Mouse (Mus musculus) left cerebral cortex, adult 11 months (tissue): ENCODE measurements around the gene Vps36.
A peak's percentile ranks its signal among the peaks of the same experiment; 100 is the strongest.

Experiments used
- DNase-seq: peaks from one replicate; pipeline ENCODE4 v3.0.0; 2022; ENCODE audit warnings: low spot score

Gene Vps36

DNA sequence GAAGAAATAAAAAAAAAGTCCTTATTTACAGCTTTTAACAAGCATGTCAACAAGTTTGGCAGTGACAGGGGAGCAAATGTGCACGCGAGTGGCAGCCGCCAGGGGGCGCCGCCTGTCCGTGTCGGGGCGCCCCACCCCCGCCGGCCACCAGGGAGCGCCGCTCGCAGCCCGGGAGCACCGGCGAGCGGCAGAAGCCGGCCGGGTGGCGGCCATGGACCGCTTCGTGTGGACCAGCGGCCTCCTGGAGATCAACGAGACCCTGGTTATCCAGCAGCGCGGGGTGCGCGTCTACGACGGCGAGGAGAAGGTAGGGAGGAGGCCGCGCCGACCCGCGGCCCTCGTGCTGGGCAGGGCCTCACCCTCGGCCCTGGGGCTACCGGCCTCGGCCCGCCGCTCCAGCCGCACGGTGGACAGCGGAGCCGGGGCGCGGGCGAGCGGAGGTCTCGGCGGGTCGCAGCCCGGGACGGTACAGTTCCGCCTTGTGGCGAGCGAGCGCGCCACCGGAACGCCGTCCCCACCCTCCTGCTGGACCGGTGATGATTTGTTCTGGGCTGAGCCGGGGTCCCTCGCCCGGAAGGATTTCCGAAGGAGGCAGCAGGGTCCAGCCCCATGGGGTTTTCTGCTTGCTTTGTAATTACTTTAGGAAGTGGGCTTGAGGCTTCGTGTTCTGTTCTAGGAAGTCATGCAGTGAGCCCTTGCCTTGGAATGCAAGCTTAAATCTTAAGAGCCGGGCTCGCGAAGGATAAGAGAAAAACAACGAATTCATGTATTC is at the start of gene Vps36:
Gene Vps36, plus strand, starts transcription at position 150 of the 772 bp plus-strand sequence.
- DNase-seq: peak; percentile 77

DNA sequence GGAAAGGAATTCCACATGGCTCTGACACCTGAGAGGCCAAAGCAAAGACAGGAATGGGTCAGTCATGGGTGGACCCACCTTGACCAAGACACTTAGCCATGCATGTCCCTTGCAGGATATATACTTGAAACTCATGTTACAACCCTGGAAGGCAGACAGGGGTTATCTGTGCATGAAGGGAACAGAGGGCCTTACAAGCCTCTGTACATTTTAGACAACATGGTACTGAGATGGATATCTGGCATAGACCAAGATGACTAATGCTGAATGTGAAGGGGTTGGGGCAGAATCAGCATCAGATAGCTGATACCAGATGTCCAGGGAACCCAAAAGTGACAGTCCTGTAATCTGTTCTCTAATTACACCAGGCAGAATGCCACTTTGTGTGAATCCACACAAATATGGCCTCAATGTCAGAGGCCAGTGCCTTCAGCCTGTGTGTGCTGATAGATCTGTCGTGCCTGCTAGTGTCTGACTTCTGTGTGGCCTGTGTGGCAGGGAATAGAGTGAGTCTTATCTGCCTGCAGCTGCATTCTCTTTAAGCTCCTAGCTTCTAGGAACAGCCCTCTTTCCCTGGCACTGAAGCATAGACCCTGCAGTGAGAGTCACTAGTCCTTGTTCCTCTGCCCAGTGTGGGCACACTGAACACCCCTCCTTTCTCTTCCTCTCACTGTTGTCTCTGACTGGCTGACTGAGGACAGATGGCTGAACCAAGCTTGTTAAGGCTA is 48.7 kb upstream of the Vps36 start:
- no peak for DNase-seq

DNA sequence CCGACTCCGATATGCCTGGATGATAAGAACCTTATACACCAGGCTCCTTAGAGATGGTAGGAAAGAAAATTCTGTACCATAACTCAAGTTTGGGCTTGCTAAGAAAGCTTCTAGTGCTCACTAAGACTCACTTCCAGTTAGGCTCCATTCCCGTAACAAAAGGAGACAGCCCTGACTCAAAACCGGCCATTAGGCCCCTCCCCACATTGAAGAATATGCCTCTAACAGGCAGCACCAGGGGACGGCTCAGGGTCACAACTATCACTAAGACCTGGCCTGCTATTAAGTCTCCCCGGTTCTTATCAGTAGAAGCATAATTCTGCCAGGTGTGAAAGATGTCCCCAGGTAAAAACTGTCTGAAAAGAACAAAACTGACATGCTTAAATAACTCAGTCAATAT is 46.8 kb upstream of the Vps36 start:
- no peak for DNase-seq

DNA sequence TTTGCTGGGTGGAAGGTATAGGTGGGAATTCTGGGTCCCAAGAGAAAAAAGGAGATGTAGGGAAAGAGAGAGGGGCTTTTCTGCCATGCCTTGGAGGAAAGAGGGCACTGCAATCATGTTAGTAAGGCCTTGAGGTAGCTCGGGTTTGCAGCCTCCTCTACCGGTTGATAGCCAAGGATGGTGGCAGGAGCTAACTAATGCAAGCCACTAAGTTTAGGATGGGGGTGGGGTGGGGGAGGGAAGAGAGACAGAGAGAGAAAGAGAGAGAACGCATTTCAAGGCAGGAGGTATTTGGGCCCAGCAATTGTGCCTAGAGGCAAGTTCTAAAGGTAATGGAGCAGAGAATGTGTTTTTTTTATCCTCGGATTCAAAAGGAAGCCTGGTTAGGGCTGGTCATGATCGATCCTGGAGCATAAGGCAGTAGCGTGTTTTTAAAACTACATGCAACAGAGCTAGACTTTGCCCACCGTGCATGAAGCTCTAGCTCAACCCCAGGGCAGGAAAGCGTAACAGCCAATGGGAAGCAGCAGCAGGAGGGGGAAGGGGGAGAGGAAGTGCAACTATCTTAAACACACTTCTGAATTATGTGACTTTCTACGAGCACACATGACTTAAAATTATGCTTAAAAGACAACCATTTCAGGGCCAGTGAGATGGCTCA is 44.8 kb upstream of the Vps36 start:
- DNase-seq: no peak

DNA sequence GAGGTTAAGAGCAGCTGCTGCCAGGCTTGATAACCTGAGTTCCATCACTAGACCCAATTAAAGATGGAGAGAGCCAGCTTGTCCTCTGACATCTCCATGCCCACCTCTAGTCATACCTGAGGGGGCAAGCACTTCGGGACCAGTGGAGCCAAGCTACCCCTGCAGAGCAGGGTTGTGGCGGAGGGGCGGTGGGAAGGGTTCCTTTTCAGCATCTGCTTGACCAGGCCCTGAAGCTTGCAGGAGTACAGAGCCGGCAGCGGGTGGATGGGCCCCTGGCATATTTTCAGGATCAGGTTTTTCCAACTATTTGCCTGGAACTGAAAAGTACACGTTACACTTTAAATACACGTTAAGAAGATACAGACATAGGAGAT is 44.3 kb upstream of the Vps36 start:
- DNase-seq: no peak

DNA sequence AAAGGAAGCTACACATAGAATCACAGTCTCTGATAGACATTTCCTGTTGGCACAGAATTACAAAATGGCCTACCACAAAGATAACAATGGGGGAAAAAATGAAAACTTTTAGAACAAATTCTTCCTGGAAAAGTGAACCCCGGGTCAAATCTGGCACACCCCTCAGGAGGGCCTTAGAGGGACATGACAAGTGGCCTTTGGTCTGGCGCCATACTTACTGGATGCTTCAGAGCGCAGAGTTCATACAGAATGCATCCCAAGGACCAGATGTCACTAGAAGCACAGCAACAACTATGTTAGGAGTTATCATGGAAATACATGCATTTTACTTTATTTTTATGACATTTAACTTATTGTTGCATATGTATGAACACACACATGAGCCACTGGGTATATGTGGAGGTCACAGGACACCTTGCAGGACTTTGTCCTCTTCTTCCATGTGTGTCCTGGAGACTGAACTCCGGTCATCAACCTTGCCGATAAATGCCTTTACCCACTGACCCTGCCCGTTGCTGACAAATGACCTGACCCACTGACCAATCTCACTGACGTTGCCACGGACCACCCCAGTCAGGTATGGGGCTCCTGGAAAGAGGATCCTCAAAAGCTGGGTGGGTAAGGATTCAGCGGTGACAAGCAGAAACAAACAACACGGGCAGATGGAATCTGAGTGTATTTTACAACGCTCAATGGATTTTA is 42.8 kb upstream of the Vps36 start:
- DNase-seq: no peak

DNA sequence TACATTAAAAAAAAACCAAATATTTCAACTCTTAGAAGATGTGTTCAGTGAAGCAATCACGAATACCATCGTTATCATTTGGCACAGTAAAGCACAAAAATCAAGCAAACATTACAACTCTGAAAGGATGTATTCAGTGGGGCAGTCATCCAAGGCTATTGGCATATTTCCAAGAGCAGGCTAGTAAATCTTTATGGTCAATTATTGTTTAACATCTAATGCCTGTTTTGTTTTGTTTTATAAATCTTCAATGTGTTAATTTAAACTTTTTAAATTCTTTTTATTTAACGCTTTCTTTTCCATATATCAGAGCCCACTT is 42.3 kb upstream of the Vps36 start:
- no peak for DNase-seq

DNA sequence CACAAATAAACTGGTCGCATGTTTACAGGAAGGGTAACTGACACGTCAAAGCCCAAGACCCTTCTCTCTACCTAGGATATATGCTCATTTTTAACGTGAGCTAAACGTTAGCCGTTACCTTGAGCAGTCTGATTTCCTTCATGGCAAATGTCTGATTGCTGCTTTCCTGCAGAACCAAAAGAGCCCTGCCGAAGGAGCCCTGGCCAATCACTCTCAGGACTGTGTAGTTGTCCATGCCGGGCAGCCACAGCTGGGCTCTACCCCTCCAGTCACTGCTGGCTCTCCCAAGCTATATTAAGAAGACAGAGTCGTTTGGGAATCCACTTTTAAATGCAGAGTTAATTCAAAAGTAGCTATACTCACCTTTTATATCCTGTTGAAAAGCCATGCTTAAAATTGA is 30.4 kb upstream of the Vps36 start:
- no peak for DNase-seq

DNA sequence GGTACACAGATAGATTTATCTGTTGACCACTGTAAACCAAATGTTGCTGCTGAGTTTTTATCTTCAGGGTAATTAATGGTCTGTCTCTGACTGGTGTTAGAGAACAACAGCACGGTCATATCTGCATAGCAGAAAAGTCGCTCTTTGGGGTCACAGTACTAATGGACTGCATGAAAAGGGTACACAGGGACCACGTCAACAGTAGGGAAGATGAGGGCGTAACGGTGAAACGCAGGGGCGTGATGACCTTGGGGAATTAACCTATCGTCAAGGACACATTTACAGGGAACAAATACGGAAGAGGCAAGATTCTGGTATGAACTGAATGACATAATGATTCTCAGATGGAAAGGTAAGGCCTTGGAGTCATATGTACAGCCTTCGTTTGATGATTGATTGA is 28.2 kb upstream of the Vps36 start:
- DNase-seq: no peak

DNA sequence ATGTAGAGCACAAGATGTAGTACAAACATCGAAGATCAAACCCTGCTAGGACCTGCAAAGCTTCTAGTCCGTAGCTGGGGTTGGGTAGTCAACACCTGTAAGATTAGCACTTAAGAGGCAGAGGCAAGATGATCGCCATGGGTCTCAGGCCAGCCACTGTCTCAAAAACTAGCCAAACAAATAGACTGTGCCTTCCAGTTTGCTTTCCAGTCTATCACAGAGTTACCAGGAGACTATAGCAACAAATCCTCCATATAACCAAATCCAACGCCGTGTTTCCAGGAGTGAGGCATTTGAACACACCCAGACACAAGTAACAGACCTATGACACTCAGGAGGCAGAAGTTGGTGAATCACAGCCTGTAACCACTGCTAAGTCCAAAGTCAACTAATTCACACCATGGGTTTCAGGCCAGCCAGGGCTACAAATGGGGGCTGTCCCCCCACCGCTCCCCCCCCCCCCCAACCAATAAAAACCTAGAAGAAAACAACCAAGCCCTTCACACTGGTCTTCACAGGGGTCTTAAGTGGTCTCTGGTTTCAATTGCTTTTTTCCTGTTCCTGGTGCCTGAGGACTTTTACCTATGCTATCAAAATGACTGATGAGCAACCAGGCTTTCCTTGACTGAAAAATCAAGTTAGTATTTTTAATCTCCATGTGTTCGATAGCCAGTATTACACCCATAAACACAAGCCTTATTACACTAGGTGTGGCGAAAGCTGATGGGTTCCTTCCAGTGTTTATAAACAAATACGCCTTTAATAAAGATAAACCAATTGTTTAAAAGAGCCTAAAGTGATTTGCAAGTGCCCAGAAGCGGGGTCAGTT is 27.1 kb upstream of the Vps36 start:
- DNase-seq: no peak

DNA sequence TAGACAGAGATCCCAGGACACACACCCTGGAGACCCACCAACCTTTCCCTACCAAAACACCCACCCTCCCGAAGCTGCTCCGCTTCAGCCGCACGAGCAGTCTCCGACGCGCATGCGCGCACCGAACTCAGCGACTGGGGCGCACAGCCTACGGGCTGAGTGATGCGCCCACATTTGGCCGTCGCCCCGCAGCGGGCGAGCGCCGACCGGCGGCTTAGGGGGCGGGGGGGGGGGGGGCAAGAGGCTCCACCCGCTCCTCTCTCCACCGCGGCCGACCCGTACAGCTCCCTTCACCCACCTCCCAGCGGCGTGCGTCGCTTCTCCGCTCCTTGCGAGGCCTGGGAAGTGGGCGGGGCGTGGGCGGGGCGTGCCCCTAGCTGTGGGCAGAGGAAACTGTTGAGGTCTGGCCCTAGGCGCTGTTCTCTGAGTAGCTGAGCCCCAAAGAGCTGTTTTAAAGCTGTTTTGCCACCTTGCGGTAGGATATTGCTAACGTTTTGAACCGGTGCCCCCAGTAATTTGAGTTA is 26.5 kb upstream of the Vps36 start, which contains the start of gene Nek3:
Gene Nek3, minus strand, starts transcription at position 356 of the 524 bp plus-strand sequence.
- peak; percentile 60 for DNase-seq

DNA sequence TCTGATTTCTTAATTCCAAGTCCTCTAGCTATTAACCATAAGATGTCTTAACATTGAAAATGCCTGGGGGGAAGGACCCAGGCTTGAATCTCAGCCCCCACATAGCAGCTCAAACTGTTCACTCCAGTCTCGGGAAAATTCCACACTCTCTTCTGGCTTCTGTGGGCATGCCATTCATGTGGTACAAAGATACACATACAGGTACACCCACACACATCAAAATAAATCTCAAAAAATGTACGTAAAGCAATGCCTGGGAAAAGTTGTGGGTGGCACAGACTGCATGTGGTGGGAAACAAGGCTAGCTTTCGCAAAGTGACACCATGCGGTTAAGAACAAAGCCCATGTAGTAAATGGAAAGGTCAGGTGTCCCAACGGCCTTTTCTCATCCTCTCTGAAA is 23.4 kb upstream of the Vps36 start:
- no peak for DNase-seq

DNA sequence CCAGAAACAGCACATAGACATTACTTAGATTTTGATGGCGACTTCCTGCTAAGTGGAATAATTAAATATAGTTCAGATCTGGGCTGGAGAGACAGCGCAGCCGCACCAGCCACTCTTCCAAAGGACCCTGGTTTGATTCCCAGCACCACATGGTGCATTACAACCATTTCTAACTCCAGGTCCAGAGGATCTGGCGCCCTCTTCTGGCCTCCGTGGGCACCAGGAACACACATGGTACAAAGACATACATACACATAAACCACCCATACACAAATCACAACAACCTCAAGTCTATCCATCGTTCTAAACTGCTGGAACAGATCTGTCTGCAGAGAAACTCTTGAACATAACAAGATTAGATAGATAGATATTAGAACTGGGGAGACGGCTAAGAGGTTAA is 16.6 kb upstream of the Vps36 start:
- DNase-seq: no peak

DNA sequence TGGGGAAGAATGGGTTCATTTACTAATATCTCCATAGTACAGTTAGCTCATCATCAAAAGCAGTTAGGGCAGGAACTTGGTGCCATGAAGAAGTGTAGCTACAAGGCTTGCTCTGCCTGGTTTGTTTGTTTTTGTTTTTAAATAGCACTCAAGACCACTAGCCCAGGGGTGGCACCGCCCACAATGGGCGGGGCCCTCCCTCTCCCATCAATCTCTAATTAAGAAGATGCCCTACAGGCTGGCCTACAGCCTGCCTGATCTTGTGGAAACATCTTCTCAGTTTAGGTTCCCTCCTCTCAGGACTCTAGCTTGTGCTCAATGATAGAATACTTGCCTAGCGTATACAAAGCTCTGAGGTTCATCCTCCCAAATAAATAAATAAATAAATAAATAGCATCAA is 7.7 kb upstream of the Vps36 start:
- DNase-seq: no peak

DNA sequence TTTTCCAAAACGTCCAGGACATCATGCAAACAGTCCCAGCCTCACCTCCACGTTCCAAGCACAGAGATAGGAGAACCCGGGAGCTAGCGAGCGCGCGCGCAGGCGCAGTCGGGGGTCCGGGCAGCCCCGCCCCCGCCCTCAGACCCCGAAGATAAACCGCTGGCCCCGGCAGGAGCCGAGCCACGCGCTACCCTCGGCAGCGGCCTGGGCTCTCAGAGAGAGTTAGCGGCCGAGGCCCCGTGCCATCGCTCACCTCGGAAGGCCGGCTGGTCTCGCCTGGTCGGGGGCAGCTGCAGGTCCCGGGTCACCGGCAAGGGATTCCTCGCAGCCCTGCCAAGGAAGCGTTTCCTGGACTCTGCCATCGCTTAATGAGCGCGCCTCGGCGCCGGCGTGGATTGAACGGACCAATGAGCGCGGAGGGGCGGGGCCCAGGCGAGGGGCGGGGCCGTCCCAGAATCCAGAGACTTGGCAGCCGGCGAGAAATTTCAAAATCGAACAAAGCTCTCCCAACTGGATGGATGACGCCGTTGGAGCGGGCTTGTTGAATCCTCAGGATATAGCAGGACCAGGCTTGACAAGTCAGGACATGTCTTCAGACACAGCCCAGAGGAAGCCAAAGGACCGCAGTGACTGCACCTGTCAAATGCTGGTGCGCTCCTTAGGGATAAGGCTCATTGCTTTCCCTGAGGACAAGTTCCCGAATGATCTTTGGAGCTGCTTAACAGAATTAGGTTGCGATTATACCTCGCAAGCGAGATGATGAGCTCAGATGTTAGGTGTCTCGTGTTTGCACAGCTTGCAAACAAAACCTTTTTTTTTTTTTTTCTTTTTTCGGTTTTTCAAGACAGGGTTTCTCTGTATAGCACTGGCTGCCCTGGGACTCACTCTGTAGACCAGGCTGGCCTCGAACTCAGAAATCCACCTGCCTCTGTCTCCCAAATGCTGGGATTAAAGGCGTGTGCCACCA is 6.9 kb upstream of the Vps36 start, which contains the start of gene Ckap2:
Gene Ckap2, minus strand, starts transcription at position 389 of the 967 bp plus-strand sequence.
- DNase-seq: peak; percentile 69

DNA sequence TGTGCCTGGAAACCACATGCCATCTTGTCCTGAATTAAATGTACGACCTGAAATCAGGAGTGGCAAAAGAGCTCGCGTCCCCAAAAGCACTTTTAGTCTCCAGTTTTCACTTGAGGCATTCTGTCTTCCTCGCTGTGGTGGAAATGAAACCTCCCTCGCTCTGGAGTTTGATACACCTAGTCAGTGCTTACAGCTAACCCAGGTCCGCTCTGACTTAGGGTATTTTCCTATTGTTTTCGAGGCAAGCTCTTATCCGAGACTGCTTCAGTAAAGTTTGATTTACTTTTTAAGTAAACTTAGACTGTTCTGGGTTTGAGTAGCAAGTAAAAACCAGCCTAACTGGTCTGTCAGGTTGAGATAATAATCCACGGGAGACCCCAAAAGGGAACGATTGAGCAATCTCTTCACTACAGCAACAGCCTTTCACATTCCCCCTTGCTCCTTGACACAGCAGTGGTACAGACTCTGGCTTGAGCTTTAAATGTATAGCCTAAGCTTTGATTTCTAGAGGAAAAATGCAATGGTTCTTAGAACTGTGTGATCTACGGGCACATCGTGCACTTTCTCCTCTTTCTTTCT is 912 bp downstream of the Vps36 start:
- DNase-seq: no peak

DNA sequence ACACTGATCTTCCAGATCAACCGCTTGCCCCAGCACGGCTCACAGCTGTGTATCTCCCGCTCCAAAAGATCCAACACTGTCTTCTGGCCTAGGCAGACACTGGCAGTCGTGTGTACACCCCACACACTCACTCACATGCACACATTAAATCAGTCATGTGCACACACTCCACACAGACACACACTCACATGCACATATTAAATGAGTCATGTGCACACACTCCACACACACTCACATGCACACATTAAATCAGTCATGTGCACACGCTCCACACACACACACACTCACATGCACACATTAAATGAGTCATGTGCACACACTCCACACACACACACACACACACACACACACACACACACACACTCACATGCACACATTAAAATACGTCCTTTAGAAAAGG is 5.3 kb downstream of the Vps36 start:
- no peak for DNase-seq

DNA sequence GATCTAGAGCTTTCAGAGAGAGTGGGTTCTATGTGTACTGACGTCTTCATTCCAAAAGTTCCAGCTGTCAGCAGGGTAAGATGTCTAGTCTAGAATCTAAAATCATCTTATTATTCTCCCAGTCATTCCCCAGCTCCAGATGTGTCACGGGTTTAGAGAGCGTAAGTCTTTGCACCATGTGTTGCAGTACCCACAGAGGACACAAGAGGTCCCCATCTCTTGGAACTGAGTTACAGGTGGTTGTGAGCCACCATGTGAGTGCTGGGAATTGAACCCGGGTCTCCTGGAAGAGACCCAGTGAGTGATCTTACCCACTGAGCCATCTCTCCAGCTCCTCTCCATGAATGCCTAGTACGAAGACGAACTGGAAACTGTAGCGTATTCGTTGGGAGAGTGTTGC is 6.9 kb downstream of the Vps36 start:
- DNase-seq: no peak

DNA sequence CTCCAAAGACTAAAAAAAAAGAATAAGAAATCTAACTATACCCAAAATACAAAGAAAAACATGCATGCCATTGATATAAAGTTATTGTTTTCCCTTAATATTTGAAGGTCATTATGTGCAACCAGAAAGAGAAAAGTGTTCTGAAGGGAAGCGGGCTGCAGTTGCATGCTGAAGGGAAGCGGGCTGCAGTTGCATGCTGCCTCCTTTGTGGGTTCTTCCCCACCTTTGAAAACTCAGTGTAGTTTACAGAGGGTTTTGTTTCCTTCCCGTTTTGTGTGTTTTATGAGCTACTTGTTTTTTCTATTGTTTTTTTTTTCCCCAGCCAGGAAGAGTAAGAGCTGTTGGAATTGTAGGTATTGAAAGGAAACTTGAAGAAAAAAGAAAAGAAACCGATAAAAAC is 14.9 kb downstream of the Vps36 start:
- DNase-seq: no peak

DNA sequence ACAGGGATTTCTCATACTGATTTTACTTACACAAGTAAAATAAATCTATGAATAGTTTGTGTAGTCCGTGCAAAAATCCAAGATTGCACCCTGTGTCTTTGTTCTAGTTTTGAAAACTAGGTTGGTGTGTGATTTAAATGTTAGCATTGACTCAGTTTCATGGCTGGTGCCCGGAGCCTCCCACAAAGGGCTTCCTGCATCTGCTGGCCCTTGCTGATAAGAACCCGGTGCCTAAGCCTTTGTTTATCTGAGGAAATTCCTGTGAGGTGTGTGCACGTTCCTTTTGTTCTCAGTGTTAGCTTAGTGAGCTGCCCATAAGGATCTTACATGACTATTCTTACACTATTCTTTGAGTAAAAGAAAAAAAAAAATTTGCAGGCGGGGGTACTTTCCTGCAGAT is 16.4 kb downstream of the Vps36 start:
- no peak for DNase-seq
